Mouse (Mus musculus): Measurements from ENCODE around the gene Rbbp4.

GRCm38 (mm10) chr4:129332846-129333245 is 2.3 kb downstream of the Rbbp4 start:
- TF ChIP-seq POLR2AphosphoS5 (IDR thresholded peaks at IDR 0.05; ENCODE audit: borderline replicate concordance, low read depth, low read length) (no peak), CTCF (IDR thresholded peaks at IDR 0.05 in 2 of 3, conservative IDR thresholded peaks at IDR 0.05 in 1 of 3; ENCODE audit: control insufficient read depth in 1 of 3, insufficient read depth in 1 of 3, low read depth in 2 of 3, low read length in 3 of 3, poor library complexity in 1 of 3, severe bottlenecking in 1 of 3) (no peak), USF2 (IDR thresholded peaks at IDR 0.05; ENCODE audit: borderline replicate concordance in 1 of 2, insufficient read depth in 1 of 2, low read depth in 1 of 2, low read length in 2 of 2) (no peak), ELF1 (IDR thresholded peaks at IDR 0.05; ENCODE audit: low read depth, low read length) (no peak), EP300 (IDR thresholded peaks at IDR 0.05; ENCODE audit: low read depth in 1 of 2, low read length in 2 of 2) (no peak), POLR2A (IDR thresholded peaks at IDR 0.05; ENCODE audit: control insufficient read depth in 1 of 2, insufficient read depth in 1 of 2, low read depth in 1 of 2, low read length in 2 of 2, poor library complexity in 1 of 2) (no peak), MAX (IDR thresholded peaks at IDR 0.05; ENCODE audit: low read length) (no peak), NELFE (IDR thresholded peaks at IDR 0.05; ENCODE audit: low read depth, low read length) (no peak), HCFC1 (IDR thresholded peaks at IDR 0.05; ENCODE audit: low read depth, low read length) (no peak), ZNF384 (IDR thresholded peaks at IDR 0.05; ENCODE audit: low read depth, low read length) (no peak)

All from MEL (cell line).